Mouse (Mus musculus) naive thymus-derived CD4-positive, alpha-beta T cell, adult 2 months (primary cell): ENCODE measurements around the gene Ampd3.

ENCODE experiments used
- DNase-seq: peaks from one replicate; pipeline ENCODE4 v3.0.0-alpha.2; 2011; ENCODE audit warnings: low read depth

Gene Ampd3

DNA sequence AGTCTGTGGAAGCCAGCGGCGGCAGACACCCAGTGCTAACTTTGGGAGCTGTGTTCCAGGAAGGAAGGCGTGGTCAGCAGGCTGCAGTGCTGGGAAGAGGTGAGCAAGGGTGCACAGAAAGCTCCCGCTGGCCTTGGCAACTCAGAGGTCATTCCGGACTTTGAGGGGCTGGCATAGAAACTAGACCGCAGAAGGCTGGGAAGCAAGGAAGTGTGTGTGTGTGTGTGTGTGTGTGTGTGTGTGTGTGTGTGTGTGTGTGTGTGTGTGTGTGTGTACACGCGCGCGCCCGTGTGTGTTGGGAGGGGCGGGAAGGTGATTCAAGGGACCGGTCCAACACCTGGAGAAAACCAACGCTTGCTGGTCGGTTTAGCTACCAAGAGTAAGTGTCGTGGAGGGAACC, at the start of gene Ampd3:
Ampd3 (plus strand) TSS at position 206 of the 400 bp plus-strand sequence.
- DNase-seq = no peak

DNA sequence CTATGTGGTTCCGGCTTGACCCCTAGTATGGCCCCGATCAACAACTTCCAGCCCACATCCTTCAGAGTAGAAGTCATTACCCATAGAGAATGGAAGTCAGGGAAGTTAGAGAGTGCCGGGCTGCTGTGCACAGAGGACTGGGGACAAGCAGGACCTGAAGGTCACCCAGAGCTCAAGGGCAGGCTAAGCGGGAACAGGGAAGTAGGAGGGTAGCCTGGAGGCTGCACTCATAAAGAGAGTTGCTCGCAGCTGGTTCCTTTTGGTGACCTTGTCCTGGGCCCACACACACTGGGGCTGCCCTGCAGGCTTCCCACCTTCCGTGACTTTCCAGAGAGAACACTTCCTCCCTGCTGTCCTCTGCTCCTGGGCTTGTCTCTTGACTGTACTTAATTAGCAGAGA, 49.5 kb upstream of the Ampd3 start:
- DNase-seq = no peak

DNA sequence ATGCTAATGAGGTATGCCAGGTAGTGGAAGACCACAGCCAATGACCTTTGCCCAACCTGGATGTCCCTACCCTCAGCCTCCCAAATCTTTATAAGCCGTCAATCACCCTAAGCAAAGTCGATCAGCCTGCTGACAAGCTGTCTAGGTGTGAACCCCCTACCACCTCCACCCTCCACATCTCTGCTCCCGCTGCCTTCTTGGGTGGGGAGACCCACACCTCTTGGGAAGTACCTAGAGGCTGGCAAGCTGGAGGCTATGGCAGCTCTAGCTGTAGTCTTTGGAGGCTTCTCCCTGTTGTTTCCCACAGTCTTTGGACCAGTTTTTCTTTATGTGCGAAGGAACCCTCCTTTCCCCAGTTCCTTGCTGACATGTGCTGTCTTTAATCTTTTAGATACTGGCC, 48.1 kb upstream of the Ampd3 start:
- DNase-seq = no peak

DNA sequence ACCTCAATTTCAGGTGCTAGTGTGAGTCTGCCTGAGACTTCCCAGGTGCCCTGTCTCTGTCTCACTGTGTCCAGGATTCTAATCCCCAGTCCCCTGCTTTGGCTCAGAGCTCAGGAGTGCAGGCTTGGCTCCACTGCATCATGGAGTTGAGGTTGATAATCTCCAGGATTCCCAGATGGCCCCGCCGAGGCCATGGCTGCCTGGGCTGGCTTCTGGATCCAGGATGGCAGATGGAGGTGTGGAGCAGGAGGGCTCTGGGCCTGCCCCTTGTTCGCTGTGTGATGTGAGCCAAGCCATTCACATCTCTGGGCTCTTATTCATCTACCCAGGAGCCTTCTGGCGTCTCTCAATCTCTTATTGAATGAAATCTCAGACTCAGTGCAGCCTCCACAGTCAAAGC, 45.8 kb upstream of the Ampd3 start:
- no peak for DNase-seq

DNA sequence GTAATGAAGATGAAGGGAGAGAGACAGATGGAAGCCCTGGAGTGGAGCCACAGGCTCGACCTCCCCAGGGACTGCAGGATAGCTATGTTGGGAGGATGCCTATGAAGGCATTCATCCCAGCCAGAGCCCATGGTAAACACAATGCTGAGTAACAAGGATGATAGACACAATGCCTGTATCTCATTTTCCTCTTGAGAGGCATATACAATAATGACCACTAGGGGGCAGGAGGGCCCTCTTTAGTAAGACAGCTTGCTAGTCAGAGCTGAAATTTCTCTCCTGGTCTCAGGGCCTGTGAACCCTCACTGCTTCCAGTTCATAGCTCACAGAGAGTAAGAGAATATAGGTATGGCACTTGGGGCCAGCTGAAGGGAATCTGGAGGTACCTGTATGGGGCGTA, 41.0 kb upstream of the Ampd3 start:
- peak; percentile 84 for DNase-seq

DNA sequence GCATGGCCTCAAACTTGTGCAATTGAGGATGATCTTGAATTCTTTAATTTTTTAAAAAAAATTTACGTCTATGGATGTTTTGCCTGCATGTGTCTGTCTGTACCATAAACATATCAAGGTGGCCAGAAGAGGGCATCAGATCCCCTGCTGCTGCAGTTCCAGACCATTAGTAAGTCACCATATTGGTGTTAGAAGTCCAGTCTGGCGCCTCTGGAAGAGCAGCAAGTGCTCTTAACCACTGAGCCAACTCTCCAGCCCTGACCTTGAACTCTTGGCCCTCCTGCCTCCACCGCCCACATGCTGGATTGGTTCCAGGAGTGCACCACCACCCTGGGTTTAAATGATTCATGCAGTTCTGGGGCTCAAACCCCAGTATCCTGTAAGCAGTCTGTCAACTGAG, 39.1 kb upstream of the Ampd3 start:
- DNase-seq = peak; percentile 51

DNA sequence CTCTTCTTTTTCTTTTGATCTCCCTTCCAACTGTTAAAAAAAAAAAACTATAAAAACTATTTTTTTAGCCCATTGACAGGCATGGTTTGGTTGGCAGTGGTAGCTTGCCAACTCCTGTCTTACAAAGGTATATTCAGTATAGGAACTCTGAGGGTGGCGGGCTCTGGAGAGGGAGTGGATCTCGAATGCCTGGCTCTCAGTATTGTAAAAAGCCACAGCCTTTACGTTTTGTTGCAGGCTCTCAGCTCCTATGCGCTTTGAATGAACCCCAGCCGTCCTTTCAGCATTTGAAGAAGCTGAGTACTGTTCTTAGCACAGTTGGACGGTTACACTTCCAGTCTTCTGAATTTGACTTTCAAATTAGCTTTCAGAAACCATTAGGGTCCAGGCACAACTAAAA, 38.7 kb upstream of the Ampd3 start:
- no peak for DNase-seq

DNA sequence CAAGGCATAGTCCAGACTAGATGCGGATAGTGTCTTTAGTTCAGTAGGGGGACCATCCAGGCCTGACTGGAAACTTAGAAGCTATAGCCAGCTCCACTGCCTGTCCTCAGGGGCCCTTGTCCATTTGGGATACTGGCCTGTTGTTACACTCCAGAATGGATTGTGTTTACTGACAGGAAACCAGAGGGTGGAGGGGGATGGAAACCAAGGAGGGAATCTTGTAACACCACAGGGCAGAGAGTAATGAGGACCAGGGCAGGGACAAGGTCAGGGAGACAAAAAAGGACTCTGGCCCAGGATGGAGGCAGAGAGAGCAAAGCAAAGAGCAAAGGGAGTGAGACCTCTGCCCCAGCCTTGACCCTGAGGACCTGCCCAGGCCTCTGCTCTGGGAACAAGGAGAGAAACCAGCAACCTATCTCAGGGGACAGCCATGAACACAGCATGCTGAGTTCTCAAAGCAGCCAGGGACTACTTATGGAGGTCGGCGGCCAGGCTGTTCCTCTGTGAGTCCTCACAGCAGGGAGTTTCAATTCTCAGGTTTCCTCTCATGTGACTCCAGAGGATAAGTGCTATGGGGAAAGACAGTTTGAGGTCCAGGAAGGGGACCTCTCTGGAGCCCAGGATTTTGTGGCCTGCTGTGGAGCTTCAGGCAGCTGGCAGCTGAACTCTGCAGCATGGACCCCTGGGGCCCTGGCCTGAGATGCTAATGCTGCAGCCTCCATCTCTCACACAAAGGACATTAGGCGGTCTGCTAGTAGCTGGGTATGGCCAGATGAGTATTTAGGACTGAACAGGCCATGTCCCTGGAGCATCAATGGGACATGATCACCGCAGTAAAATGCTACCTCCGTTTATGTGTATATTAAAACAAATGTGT, 36.7 kb upstream of the Ampd3 start:
- DNase-seq = no peak

DNA sequence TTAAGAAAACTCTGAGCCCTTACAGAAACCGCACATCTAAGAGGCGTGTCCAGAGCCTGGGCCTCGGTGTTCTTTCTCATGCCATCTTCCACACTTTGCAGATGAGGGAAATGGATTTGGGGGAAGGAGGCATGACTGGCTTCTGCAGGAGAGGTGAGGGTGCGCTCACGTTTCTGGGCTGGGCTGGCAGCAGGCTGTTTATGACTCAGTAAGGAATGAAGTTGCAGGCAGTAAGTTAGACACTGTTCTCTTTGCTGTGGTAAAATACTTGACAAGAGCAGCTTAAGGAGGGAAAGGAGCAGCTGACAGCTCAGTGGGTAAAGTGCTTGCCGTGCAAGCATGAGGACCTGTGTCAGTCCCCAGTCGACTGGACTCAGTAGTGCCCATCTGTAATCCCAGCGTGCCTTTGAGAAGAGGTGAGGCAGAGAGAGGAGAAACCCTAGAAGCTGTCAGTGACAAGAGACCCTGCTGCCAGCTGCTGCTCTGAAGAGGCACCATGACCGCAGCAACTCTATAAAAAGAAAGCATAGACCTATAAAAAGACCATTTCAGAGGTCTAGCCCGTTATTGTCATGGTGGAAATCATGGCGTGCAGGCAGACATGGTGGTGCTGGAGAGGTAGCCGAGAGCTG, 35.9 kb upstream of the Ampd3 start:
- DNase-seq = no peak

DNA sequence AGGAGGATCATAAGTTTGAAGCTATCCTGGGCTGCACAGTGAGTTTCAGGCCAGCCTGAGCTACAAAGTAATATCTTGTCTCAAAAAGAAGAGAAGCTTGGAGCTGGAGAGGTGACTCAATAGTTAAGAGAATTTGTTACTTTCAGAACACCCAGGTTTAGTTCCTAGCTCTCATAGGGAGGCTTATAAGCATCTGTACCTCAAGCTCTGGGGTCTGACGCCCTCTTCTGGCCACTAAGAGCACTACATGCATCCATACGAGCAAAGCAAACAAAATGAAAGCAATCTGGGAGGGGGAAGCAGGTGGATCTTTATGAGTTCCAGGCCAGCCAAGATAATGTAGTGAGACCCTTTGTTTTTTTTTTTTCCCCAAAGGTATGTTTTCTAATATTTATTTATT, 31.1 kb upstream of the Ampd3 start:
- DNase-seq = no peak

DNA sequence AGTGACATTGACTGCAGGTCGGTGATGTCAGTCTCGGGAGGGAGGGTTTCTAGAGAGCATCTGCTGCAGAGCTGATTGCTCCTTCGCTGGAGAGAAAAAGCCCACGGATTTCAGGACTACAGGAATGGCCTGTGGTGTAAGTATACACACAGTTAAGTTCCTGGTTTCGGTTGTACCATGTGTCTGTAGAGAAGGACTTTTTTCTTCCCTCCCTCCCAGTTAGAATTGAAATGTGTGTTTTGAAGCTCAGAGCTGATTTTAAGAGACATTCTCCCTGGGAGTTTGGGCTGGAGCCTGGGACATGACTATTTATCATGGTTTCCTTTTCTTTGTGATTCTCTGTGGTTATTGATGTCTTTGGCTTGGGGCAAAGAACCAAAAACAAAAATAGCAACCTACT, 28.2 kb upstream of the Ampd3 start:
- DNase-seq = no peak

DNA sequence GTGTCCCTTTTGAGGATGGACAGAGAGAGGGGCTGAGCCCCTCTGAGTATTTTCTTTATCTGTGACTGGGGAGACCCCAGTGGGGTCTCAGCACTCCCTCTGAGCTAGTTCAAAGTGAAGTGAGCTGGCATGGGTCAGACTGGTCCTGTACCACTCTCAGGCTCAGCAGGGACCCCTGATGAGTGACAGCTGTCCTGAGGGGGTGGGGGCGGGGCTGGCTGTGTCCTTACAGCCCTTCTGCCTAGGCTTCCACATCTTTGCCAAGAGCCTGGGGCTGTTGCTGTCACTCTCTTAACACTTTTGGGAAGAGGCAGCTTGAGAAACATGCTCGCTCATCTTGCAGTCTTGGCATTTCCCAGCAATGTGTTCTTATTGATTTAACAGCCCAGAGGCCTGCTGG, 27.8 kb upstream of the Ampd3 start:
- DNase-seq = no peak

DNA sequence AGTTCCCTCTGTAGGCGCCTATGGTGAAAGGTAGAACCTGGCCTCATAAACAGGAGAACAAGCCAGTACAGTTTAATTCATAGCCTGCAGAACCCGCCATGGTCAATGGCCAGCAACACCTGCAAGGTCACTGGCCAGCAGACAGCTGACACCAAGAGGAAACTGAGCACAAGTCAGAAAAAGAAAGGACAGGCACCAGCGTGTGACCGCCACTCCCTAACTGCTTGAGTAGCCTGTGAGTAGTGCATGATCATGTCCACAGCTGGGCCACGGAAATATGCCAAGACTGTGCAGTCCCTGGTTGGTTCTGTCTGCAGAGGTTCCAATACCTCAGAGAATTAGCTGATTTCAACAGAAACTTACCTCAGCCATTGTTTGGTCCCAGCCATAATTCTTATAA, 26.0 kb upstream of the Ampd3 start:
- no peak for DNase-seq

DNA sequence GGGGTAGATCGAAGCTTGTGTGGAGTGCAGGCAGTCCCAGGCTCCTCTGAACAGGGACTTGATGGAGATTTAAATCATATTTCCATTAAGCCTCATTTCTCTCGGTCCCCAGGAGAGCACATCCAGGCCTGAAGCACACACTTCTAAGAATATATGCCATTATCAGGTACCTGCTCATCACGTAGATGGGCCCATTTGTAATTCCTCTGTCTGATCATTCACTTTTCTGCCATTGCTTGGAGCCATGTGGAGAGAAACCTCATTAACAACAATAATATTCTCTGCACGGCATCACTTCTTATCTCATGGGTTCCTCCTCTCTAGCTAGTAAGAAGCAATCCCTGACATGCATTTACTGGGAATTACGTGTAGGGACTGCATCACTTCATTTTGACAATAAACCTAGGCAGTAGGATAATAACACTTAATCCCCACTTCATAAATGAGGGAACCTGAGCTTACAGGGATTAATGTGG, 21.9 kb upstream of the Ampd3 start:
- DNase-seq = no peak

DNA sequence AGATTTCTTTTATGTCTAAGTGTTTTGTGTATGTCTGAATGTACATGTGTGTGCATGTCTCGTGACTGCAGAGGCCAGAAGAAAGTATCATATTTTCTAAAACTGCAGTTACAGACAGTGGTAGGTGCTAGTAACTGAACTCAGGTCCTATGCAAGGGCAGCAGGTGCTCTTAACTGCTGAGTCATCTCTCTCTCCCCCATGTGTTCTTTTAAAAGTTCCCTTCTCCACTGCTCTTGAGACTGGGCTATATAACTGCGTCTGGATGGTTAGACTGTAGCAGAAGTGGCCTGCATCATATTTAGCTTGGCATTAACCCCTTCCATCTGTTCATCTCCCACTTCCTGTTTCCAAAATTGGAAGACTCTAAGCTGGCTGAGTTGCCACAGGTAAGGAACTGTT, 21.2 kb upstream of the Ampd3 start:
- DNase-seq = no peak

DNA sequence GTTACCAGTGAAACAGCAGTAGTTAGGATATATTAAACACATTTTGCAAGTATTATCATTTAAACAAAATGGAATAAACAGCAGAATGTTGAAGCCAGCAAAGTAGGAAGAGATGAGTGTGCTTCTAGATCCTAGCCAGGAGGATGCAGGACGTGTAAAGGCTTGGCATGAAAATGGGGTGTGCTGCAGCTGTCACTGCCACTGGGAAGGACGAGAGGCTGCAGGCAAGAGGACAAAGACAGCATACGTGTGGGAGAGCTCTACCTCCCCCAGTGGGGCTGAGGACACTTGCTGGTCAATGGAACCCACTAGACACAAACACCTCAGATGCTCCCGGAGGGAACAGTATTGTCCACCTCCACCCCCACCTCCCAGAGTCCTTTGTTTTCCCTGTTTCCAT, 17.2 kb upstream of the Ampd3 start:
- DNase-seq = no peak

DNA sequence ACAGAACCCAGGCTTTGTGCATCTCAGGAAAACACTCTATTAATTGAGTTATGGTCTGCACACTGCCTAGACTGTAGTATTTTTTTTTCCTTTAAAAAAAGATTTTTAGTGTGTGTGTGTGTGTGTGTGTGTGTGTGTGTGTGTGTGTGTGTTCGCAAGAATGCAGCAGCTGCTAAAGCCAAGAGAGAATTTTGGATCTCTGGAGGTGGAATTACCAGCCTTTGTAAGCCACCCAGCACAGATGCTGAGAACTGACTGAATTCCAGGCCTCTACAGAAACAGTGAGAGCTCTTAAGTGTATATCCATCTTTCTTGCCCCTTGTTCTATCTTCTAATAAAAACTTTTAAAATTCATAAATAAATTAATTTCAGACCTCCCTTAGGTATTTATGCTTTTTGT, 16.4 kb upstream of the Ampd3 start:
- DNase-seq = no peak

DNA sequence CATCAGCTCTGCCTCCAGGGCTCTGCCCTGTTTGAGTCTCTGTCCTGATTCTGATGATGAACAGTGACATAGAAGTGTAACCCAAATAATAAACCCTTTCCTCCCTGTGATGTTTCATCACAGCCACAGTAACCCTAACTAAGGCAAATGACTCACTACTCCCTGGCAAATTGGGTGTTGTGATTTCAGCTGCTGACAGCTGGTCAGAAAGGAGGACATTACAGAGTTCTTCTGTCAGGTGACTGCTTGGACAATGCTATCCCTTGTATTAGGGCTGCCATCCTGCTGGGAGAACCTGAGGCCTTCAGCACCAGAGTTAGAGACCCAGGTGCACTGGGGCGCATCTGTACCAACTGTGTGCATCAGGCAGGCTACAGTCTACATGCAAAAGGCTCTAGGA, 14.7 kb upstream of the Ampd3 start:
- DNase-seq = no peak

DNA sequence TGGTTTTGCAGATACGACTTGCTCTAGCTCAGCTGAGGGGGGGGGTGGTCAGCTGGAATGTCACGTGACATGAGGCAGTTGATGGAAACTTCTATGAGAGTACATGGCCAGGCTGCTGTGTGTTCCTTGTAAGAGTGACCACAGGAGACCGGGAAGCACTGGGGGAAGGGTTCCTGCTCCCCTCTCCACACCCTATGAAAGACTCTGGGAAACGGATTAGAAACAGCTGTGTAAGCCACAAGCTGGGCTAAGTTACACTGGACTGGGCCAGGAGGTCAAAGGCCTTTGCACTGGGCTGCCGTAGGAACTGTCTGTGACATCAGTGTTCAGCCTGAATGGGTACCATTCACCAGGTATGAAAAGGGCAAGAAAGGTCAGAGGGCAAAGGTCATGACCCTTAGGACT, 14.1 kb upstream of the Ampd3 start:
- no peak for DNase-seq

DNA sequence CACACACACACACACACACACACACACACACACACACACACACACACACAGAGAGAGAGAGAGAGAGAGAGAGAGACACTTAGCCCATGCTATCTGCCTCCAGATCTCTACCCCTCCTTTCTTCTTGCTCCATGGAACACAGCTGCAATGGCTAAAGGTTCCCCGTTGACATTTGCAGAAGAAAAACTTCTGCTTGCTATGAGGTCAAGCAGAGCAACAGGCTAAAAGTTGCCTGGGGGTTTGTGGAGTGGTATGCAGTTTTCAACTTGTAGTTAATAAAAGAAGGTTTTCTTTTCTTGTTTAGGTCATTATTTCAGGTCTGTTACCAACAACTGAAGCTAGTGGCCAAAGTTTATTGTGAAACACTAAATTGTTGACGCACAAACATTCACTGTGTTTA, 11.6 kb upstream of the Ampd3 start:
- no peak for DNase-seq

DNA sequence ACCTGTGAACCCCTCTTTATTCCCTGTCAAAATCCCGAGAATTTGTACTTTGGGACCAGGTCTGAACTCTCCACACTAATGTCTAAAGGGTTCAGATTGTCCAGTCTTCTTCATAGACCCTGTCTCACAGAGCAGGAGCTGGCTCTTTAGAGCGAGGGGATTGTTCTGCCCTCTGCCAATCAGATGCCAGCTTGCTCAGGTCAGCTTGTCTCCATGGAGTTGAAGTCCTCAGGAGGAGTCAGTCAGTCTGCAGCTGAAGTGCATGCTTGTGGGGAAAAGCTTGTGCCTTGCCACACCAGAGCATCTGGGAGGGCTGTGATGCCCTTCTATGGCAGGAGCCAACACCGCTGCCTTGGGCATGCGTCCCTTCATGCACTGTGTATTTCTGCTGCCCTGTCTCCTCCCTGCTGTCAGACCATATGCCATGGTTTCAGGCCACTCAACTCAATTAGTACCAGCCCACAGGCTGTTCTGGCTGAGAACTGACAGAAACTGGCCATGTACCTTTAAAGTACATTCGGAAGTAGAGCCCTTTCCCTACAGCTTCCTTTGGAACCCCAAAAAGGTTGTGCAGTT, 5.3 kb upstream of the Ampd3 start:
- no peak for DNase-seq

DNA sequence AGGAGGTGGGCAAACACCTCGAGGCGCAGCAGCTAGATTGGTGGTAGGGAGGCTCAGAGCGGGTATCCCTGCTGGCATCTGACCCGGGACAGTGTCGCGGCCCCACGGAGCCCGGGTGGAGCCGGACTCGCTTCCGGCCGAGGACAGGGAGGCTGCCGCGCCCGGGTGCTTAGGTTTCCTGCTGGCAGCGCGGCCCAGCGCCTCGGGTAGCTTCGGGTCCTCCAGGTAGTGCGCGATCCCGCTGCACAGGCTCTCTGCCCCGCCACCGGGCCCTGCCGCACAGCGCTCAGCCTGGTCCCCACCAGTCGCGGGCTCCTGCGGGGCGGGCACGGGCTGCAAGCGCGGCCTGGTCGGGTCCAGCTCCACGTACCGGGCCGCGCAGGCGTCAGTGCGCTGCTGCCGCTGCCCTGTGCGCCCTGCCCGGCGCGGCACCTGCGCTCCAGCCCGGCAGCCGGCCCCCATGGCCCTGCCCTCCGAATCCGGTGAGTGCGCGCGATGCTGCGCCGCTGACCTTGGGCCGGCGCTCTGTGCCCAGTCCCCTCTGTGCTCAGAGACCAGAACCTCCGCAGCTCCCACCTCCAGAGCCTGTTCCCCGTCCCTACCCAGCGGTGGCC, 552 bp downstream of the Ampd3 start:
- DNase-seq = peak; percentile 64

DNA sequence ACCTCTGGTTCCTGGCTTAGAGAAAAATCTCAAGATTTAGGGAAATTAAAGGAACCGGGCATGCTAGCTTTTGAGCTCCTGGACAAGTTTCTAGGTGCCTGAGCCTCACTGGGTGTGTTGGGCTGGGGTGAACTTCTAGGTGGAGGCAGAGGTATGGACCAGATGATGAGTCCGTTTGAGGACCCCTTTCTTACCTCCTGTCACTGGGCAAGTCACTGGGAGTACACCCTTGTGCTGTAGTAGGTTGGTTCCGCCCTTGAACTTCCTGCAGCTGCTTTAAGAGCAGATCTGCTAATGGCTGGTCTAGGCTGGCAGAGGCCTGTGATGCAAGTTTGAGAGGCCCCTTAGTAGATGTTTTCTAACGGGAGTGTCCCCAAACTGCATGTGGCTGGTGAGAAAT, 1.1 kb downstream of the Ampd3 start:
- DNase-seq = peak; percentile 66
